Mouse (Mus musculus) mouse trophoblast stem cell (cell line): Measurements from ENCODE around the gene Acin1.

Experiments
- in situ Hi-C, 2 experiments: fragments of 300-500 bp; cut with MseI, MboI; formaldehyde crosslinking; loops; 2 replicates in 1 of 2; 3 replicates in 1 of 2; pipeline ENCODE4 v1.15.1; 2025

Acin1 gene

GRCm38 (mm10) chr14:54699586-54699985 lies 12.9 kb upstream of the Acin1 start:
- in situ Hi-C loops: no loop called here

DNA sequence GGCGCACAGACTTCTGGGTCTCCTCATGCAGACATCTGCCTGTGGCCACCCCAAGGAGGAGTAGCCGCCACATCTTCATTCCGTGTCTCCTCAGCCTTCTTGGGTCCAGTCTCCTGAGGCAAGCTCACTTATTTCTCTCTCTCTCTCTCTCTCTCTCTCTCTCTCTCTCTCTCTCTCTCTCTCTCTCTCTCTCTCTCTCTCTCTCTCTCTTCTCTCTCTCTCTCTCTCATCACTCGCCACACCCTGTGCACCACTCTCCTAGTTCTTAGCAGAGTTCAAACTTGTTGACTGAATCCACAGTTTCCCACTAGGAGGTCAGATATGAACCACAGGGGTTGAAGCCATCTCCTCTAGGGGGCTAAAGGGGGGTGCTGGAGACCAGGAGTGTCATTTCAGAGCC lies 12.0 kb upstream of the Acin1 start, which contains the start of gene Gm29776:
Gene Gm29776, minus strand, starts transcription at position 101 of the 400 bp plus-strand sequence.
- in situ Hi-C loops: no loop called here

GRCm38 (mm10) chr14:54696752-54697151 lies 10.0 kb upstream of the Acin1 start:
- in situ Hi-C loops: no loop called here

DNA sequence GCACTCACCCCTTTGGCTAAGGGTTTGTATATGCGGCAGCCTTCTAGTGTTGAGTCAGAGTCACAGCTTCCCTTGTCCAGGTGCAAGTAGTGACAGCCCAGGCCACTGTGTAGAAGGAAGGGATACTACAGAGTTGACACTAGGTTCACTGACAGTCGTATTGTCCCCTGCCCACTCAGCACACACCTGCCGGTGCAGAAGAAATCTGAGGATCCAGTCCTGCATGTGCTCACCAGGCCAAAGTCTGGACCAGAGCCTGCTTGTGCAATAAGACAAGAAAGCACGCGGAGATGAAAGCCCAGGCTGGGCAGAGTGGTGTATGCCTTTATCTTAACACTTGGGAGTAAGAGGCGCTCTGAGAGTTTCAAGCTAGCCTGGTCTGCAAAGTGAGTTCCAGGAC lies 8.3 kb upstream of the Acin1 start:
- in situ Hi-C loops: no loop called here

DNA sequence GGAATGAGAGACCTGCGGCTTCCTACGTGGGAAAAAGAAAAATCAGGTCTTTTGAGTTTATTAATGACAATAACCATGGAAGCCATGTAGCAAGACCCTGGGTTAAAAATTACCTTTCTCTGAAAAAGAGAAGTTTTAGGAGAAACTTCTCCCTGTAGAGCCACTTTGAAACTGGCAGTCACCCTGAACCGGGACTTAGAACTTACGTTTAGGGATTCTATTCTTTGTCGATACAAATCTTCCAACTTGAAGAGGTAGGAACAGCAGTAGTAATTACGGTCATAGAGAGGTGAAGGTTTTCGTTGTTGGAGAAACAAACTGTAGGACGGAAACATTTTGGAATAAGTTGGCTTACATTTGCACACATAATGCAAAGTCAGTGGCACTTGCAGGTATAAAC lies 520 bp upstream of the Acin1 start:
- in situ Hi-C loops: no loop called here

DNA sequence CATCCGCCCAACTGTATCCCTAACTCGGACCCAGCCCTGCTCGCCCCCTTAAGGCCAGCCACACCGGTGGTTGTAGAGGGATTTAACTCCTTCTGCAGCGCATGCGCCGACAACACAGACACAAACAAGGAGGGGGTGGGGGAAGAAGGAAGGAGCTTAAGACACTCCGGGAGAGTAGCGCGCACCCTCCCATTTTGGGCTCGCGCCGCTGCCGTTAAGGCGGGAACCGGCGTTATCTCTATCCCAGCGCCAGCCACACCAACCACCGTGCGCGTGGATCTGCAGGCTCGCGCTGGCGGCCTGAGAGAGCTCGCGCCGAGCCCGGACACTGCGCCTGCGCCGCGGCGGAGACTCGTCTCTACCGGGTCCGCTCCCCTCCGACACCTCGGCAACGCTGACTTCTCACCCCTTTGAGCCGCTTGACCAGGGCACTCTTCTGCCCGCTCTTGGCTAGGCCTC lies 639 bp downstream of the Acin1 start, which contains the start of gene 1700123O20Rik:
Gene 1700123O20Rik, plus strand, starts transcription at position 154 of the 459 bp plus-strand sequence.
- in situ Hi-C loops: no loop called here

GRCm38 (mm10) chr14:54685471-54685870 lies 1.3 kb downstream of the Acin1 start:
- in situ Hi-C loops: no loop called here

- in situ Hi-C loops: no loop called here
Measured at GRCm38 (mm10) chr14:54682396-54682795, 4.3 kb downstream of the Acin1 start.

- in situ Hi-C loops: no loop called here
Measured at GRCm38 (mm10) chr14:54678657-54679304, 8.0 kb downstream of the Acin1 start.

DNA sequence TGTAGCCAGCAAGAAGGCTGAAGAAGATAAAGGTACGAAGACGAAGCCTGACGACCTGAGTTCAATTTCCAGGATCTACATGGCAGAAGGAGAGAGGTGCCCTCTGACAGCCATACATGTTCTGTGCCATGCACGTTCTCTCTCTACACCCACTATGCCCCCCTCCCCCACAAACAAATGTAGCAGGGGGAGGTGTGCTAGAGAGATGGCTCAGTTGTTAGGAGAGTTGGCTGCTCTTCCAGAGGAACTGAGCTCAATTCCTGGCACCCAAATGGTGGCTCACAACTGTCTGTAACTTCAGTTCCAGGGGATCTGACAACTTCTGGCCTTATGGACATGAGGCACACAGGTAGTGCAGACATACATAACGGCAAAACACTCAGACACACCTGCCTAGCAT lies 10.4 kb downstream of the Acin1 start:
- in situ Hi-C loops: no loop called here

GRCm38 (mm10) chr14:54674317-54674716 lies 12.4 kb downstream of the Acin1 start:
- in situ Hi-C loops: no loop called here

- in situ Hi-C loops: no loop called here
Measured at GRCm38 (mm10) chr14:54669381-54669780, 17.4 kb downstream of the Acin1 start.

- in situ Hi-C loops: no loop called here
Measured at GRCm38 (mm10) chr14:54664477-54665222, 22.1 kb downstream of the Acin1 start.

DNA sequence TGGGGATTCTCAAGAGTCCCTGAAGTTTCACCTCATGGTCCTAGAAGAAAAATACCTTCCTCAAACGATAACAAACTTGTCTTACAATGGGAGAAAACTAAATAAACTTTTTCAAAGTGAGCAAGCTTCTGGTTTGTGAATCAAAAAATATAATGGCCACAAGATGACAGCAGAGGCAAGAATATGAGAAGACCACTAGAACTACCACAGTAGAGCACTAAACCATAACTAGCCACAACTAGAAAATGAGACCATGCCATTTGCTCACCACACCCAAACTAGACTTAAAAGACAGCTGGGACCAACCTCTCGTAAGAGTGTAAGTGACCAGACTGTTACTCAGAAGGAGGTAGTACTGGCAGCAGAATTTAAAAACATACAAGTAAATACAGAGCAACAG lies 26.7 kb downstream of the Acin1 start:
- in situ Hi-C loops: no loop called here

DNA sequence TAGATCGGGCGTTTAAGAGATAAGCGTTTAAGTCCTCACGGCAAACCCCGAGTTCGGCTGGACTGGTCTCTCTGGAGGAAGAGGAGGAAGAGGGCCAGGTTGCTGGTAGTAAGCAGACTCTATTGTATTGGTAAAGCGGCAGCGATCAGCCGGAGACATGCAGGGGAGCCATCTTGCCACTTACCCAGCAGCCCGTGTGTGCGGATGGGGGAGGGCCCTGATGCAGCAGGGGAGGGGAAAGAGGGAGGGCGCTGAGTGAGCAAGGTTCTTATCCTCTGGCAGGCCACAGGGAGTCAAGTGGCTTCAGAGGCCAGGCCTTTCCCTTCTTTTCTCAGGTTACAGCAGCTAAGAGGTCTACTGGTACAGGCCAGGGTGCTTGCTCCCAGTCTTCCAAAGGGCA lies 33.2 kb downstream of the Acin1 start:
- in situ Hi-C loops: no loop called here

- in situ Hi-C loops: no loop called here
Measured at GRCm38 (mm10) chr14:54652787-54653186, 33.9 kb downstream of the Acin1 start.

- in situ Hi-C loops: no loop called here
Measured at GRCm38 (mm10) chr14:54651556-54651955, 35.2 kb downstream of the Acin1 start.

DNA sequence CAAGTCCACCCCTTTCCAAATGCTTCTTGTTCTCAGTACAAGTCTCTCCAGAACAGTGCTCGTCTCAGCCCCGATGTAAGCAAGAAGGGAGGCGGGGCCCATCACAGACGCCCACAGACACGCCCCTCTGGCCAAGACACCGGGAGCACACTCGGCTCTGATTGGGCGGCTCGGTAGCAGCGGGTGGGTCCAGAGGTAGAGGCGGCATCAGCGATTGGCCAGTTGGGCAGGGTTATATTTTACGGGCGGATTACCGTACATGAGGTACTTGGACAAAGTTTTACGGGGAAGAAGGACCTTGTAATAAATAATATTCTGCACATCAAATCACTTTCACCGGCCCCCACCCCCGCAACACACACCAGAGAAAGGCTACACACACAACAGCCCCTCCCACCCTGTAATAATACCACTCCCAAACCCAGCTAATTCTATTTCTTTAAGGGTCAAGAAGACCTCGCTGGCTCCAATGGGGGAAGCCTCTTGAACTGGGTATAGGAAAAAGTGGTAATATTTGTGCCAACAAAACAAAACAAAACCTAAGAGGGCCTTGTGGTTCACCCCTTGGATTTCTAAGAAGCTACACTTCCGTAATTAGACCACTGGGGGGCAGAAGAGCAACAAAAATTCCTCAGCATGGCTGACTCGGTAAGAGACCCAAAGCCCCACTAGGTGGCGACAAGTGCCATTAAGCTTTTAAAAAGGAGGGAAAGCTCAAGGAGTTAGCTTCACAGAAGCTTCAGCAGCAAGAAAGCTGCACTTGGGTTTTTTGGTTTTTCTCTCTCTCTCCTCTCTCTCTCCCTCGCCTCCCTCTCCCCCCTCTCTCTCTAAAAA lies 35.9 kb downstream of the Acin1 start:
- in situ Hi-C loops: no loop called here

GRCm38 (mm10) chr14:54647900-54648299 lies 38.8 kb downstream of the Acin1 start:
- in situ Hi-C loops: no loop called here

DNA sequence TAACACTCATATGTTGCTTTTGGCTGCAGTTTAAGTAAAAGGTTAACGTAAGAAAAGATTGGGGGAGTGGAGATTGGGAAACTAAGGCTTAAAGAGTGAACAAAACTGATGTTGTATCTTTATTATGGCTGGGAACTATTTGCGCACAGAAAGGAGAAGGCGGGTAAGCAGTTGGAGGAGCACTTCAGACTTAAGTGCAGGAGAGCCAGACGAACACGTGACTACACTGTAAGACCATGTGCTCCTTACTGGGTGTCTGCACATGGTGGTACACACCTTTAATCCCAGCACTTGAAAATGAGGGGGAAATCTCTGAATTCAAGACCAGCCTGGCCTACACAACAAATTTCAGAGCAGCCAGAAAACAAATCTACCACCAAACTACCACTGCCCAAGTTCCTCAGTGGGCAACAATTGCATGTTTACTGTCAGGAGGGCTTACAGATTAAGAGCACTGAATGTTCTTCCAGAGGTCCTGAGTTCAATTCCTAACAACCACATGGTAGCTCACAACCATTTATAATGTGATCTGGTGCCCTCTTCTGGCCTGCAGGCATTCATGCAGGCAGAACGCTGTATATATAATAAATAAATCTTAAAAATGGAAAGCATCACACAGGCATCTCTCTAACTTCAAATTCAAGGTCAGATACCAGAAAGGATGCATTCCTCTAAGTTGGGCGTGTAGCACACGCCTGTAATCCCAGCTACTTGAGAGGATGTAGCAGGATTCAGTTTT lies 39.7 kb downstream of the Acin1 start:
- in situ Hi-C loops: no loop called here

- in situ Hi-C loops: no loop called here
Measured at GRCm38 (mm10) chr14:54646455-54646854, 40.3 kb downstream of the Acin1 start.
